Mouse (Mus musculus) C2C12 (cell line): ENCODE measurements around the gene Olah. TPM values are rescaled to one million over a fixed set of nuclear protein-coding genes. Genes with fewer than 3 reads are reported as not detected.

ENCODE experiments used
- H3K27me3 ChIP-seq: one replicate; pipeline ENCODE4 v1.6.1; 2011; ENCODE audit not compliant: control insufficient read depth, insufficient read depth, insufficient read length
- H3K36me3 ChIP-seq: one replicate; pipeline ENCODE4 v1.6.1; 2011; ENCODE audit not compliant: control insufficient read depth, insufficient read depth
- H3K4me3 ChIP-seq: one replicate; pipeline ENCODE4 v1.5.1; 2011; ENCODE audit warnings: mild to moderate bottlenecking, control low read depth; ENCODE audit not compliant: poor library complexity, insufficient read depth, severe bottlenecking
- H3K79me2 ChIP-seq: one replicate; pipeline ENCODE4 v1.6.1; 2011; ENCODE audit not compliant: control insufficient read depth, insufficient read depth
- H3K79me3 ChIP-seq: one replicate; pipeline ENCODE4 v1.6.1; 2011; ENCODE audit warnings: low read depth, control low read depth
- H3ac ChIP-seq: one replicate; pipeline ENCODE3; 2011; ENCODE audit warnings: low read depth; ENCODE audit not compliant: control insufficient read depth, insufficient read length
- CEBPB ChIP-seq: IDR thresholded peaks from one replicate; pipeline ENCODE4 v1.6.1; 2011; ENCODE audit warnings: low read depth, mild to moderate bottlenecking, control low read depth, moderate library complexity
- CTCF ChIP-seq: IDR thresholded peaks from one replicate; pipeline ENCODE4 v1.5.1; 2011; ENCODE audit not compliant: control insufficient read depth, insufficient read depth, insufficient read length
- FOSL1 ChIP-seq: IDR thresholded peaks from one replicate; pipeline ENCODE4 v1.8.0; 2011; ENCODE audit warnings: mild to moderate bottlenecking, low read length; ENCODE audit not compliant: poor library complexity, insufficient read depth, severe bottlenecking
- MAX ChIP-seq: IDR thresholded peaks from one replicate; pipeline ENCODE4 v1.6.1; 2011; ENCODE audit warnings: mild to moderate bottlenecking, control low read depth
- MYOD1 ChIP-seq: IDR thresholded peaks from one replicate; pipeline ENCODE4 v1.6.1; 2011; ENCODE audit warnings: low read depth; ENCODE audit not compliant: control insufficient read depth, insufficient read length
- MYOG ChIP-seq: IDR thresholded peaks from one replicate; pipeline ENCODE4 v1.6.1; 2011; ENCODE audit not compliant: control insufficient read depth, insufficient read length; ENCODE audit errors: extremely low read depth
- USF1 ChIP-seq: IDR thresholded peaks from one replicate; pipeline ENCODE4 v1.6.1; 2011; ENCODE audit warnings: low read depth, mild to moderate bottlenecking, control low read depth, moderate library complexity
- polyA plus RNA-seq: library from polyadenylated mRNA; unstranded; fragments of >200 nt; fragmentation: generic; extraction: Trizol; gene quantifications from one replicate; pipeline ENCODE4 v1.2.1, GENCODE M21; 2012; ENCODE audit warnings: missing spikeins

The Olah gene
- polyA plus RNA-seq, 1 experiment, result not detected

- Histone ChIP-seq H3K36me3 (no peaks in the 10 kb centered on the region), H3K79me3 (no peaks in the 10 kb centered on the region), H3ac (peak overlapping the region; percentile 75), H3K27me3 (no peaks in the 10 kb centered on the region), H3K79me2 (peaks cover 6% of the 10 kb centered on the region), H3K4me3 (peak overlapping the region; percentile 62)
- TF ChIP-seq MYOG, result no peak
- TF ChIP-seq FOSL1, result no peak
- TF ChIP-seq MAX, result no peak
- no peak for TF ChIP-seq CTCF
- TF ChIP-seq USF1, result no peak
- no peak for TF ChIP-seq CEBPB
- TF ChIP-seq MYOD1, result no peak
Measured at GRCm38 (mm10) chr2:3424579-3424910, 27.5 kb upstream of the Olah start.

- Histone ChIP-seq H3K36me3 (no peaks in the 10 kb centered on the region), H3K79me2 (peaks cover 6% of the 10 kb centered on the region)
Measured at GRCm38 (mm10) chr2:3423841-3424578, 27.0 kb upstream of the Olah start, which contains the start of gene Dclre1c. Dclre1c (plus strand) TSS chr2:3424131.

DNA sequence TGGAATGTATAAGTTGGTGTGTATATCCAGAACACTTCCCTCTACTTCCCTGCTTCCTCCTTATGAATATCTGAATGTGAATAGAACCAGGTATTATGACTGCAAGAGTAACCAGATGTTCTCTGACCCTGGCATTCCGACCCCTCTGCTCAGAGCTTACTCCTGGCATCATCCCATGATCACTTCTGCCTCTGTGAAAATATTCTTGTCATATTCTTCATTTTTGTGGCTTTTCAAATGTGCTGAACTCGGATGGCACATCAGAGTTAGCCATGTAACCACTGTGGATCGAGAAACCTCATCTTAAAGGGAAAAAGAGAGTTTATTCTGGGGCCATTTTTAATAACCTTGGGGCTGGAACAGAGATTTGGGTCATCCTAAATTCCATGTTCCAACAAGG lies 25.5 kb upstream of the Olah start, which contains the start of gene Meig1:
TSS of gene Meig1 (minus strand) at position 101 of the 400 bp plus-strand sequence.
- no peaks in the 10 kb centered on the region for H3K36me3 ChIP-seq

More at GRCm38 (mm10) chr2:3423841-3424578, 27.0 kb upstream of the Olah start, which contains the start of gene Dclre1c:
- H3K4me3 ChIP-seq, result peak within 1 kb of the TSS; percentile 62
- peak; percentile 73 for TF ChIP-seq MAX
- TF ChIP-seq MYOG, result no peak
- TF ChIP-seq USF1, result peak; percentile 53
- peak; percentile 100 for TF ChIP-seq CEBPB
- peak; percentile 91 for TF ChIP-seq MYOD1
- peak within 1 kb of the TSS; percentile 75 for H3ac ChIP-seq
- H3K27me3 ChIP-seq, result no peaks in the 10 kb centered on the region
- H3K79me3 ChIP-seq, result no peaks in the 10 kb centered on the region

GRCm38 (mm10) chr2:3420157-3420556 lies 23.1 kb upstream of the Olah start:
- no peak for TF ChIP-seq CTCF
- no peak for TF ChIP-seq CEBPB
- TF ChIP-seq USF1, result no peak
- no peak for TF ChIP-seq MYOG
- TF ChIP-seq MYOD1, result no peak
- no peak for TF ChIP-seq MAX
- no peak for TF ChIP-seq FOSL1
- H3K79me3 ChIP-seq, result no peaks in the 10 kb centered on the region

More for the DNA sequence above, 25.5 kb upstream of the Olah start, which contains the start of gene Meig1:
- no peak for TF ChIP-seq CTCF
- TF ChIP-seq CEBPB, result no peak
- TF ChIP-seq MYOD1, result no peak
- no peak for TF ChIP-seq FOSL1
- Histone ChIP-seq H3K79me3 (no peaks in the 10 kb centered on the region), H3K79me2 (peaks cover 6% of the 10 kb centered on the region), H3K27me3 (no peaks in the 10 kb centered on the region), H3ac (no peak within 1 kb of the TSS), H3K4me3 (no peak within 1 kb of the TSS)

GRCm38 (mm10) chr2:3418883-3419431 lies 21.9 kb upstream of the Olah start:
- Histone ChIP-seq H3K36me3 (no peaks in the 10 kb centered on the region), H3K27me3 (peaks cover 7% of the 10 kb centered on the region), H3K4me3 (peak overlapping the region; percentile 24), H3K79me2 (no peaks in the 10 kb centered on the region), H3ac (peak overlapping the region; percentile 51), H3K79me3 (no peaks in the 10 kb centered on the region)
- TF ChIP-seq USF1 (peak; percentile 75), MYOG (no peak)

More at GRCm38 (mm10) chr2:3420157-3420556, 23.1 kb upstream of the Olah start:
- no peak overlapping the region for H3K4me3 ChIP-seq
- no peaks in the 10 kb centered on the region for H3K36me3 ChIP-seq
- peaks cover 7% of the 10 kb centered on the region for H3K27me3 ChIP-seq
- H3ac ChIP-seq, result no peak overlapping the region
- peaks cover 6% of the 10 kb centered on the region for H3K79me2 ChIP-seq

DNA sequence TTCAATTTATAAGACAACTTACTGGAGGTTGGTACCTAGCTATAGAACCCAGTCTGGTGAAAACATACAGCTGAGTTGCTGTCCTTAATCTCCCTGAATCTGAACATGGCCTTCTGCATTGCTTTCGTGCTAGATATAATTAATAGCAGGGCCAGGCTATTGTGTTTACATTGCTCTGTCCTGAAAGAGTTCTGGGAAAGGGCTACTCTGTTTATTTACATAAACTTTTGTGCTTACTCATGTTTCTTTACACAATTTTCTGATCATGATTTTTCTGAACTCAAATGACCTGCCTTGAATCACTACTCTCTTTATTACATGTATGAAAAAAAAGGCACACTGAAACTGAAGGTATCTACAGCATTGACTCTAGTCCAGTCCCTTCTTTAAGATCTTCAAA lies 18.7 kb upstream of the Olah start:
- H3K4me3 ChIP-seq, result no peak overlapping the region
- no peak overlapping the region for H3ac ChIP-seq
- TF ChIP-seq CTCF (no peak), CEBPB (no peak), MYOG (no peak)
- no peaks in the 10 kb centered on the region for H3K79me3 ChIP-seq
- peaks cover 17% of the 10 kb centered on the region for H3K27me3 ChIP-seq
- H3K36me3 ChIP-seq, result no peaks in the 10 kb centered on the region
- no peaks in the 10 kb centered on the region for H3K79me2 ChIP-seq
